Mouse (Mus musculus) megakaryocyte, embryonic 14.5 days (primary cell): Measurements from ENCODE around the gene Fam45a. TPM values are rescaled to one million over a fixed set of nuclear protein-coding genes. Genes with fewer than 3 reads are reported as not detected.
"Not testable (repeated sequence)": the region's sequence is repeated elsewhere in the genome, so short reads cannot be mapped to it uniquely, and the experiment has no call there.

Experiments
- H3K27me3 ChIP-seq: replicated peaks from 2 replicates; pipeline ENCODE3; 2012; ENCODE audit warnings: inconsistent platforms
- H3K36me3 ChIP-seq: replicated peaks from 2 replicates; pipeline ENCODE3; 2012; ENCODE audit warnings: low read length, inconsistent platforms, mixed read lengths
- H3K4me1 ChIP-seq: 2 replicates; pipeline ENCODE4 v1.6.1; 2012; ENCODE audit warnings: inconsistent platforms
- H3K4me3 ChIP-seq: replicated peaks from 2 replicates; pipeline ENCODE3; 2012; ENCODE audit warnings: moderate library complexity, mild to moderate bottlenecking, inconsistent platforms
- H3K9me3 ChIP-seq: 2 replicates; pipeline ENCODE4 v1.6.1; 2012; ENCODE audit warnings: inconsistent platforms
- FLI1 ChIP-seq: IDR thresholded peaks from 2 replicates; pipeline ENCODE4 v1.6.1; 2012; ENCODE audit warnings: low read length, inconsistent platforms, mixed read lengths
- GATA1 ChIP-seq: IDR thresholded peaks from 3 replicates; pipeline ENCODE4 v1.6.1; 2012; ENCODE audit warnings: mixed read lengths, low read length, inconsistent platforms, borderline replicate concordance
- polyA plus RNA-seq: library from polyadenylated mRNA; stranded (reverse); fragments of >175 nt; gene quantifications from 2 replicates; pipeline ENCODE4 v1.2.3, GENCODE M21; 2012; ENCODE audit warnings: low replicate concordance; ENCODE audit not compliant: insufficient read depth

Gene Fam45a
- polyA plus RNA-seq, 1 experiment: 8.6 TPM

DNA sequence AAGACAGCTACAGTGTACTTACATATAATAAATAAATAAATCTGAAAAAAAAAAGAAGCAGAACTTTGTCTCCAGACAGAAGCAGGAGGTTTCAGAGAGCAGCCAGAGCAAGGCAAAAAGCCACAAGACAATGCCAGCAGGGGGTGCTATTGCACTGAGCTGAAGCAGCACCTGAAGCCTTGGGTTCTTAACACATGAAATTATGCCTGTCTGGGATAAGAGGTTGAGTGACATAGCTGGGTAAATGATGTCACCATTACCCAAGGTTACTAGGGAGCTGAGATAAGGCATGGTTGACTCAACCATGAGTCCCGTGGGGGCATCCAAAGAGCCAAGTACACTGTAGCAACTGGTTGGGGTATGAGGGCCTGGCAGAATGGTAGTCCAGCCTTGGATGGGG is 26.4 kb downstream of the Fam45a start:
- Histone ChIP-seq H3K4me3 (no peak overlapping the region), H3K4me1 (peaks cover 10% of the 10 kb centered on the region), H3K9me3 (no peaks in the 10 kb centered on the region), H3K36me3 (peaks cover 94% of the 10 kb centered on the region), H3K27me3 (no peaks in the 10 kb centered on the region)
- TF ChIP-seq GATA1: no peak
- TF ChIP-seq FLI1: no peak

DNA sequence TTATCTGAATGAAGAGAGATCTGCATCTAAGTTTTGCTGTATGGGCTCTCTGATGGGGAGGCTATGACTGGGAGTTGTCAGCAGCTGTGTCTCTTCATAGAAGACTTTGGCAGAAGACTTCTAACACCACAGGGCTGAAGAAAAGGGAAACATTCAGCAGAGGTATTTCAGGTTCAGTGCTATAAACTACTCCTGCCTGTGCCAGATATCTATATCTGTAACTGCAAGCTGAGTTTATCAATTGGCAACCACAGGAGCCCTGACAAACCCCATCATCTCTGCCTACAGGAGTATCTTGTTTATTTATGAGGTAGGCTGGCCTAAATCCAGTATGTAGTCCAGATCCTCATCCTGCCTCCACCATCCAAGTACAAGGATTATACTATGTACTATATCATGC is 31.9 kb downstream of the Fam45a start:
- Histone ChIP-seq H3K4me1 (peaks cover 6% of the 10 kb centered on the region; the same call in 1 of the 2 replicates), H3K36me3 (peaks cover 92% of the 10 kb centered on the region), H3K9me3 (peaks cover 5% of the 10 kb centered on the region; the same call in 1 of the 2 replicates), H3K4me3 (no peak overlapping the region), H3K27me3 (no peaks in the 10 kb centered on the region)
- TF ChIP-seq GATA1: no peak
- no peak for TF ChIP-seq FLI1

DNA sequence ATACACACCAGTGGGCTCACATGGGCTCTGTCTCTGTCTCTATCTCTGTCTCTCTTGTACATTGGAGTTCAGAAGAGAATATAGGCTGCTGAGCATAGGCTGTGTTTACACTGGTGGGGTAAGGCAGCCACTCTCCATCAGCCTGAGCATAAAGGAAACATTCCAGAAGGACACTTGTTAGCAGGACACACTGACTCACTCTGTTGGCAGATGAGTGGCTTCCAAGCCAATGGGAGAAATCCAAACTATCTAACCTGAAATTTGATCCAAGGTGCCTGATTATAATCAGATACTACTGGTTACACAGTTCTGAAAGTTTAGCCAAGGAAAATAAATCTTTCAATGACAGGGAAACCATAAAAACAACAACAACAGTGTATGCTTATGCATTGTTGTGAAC is 34.3 kb downstream of the Fam45a start:
- no peaks in the 10 kb centered on the region for H3K4me1 ChIP-seq
- H3K4me3 ChIP-seq: no peak overlapping the region
- peaks cover 83% of the 10 kb centered on the region for H3K36me3 ChIP-seq
- no peaks in the 10 kb centered on the region for H3K27me3 ChIP-seq
- peaks cover 5% of the 10 kb centered on the region; the same call in 1 of the 2 replicates for H3K9me3 ChIP-seq
- no peak for TF ChIP-seq GATA1
- no peak for TF ChIP-seq FLI1

DNA sequence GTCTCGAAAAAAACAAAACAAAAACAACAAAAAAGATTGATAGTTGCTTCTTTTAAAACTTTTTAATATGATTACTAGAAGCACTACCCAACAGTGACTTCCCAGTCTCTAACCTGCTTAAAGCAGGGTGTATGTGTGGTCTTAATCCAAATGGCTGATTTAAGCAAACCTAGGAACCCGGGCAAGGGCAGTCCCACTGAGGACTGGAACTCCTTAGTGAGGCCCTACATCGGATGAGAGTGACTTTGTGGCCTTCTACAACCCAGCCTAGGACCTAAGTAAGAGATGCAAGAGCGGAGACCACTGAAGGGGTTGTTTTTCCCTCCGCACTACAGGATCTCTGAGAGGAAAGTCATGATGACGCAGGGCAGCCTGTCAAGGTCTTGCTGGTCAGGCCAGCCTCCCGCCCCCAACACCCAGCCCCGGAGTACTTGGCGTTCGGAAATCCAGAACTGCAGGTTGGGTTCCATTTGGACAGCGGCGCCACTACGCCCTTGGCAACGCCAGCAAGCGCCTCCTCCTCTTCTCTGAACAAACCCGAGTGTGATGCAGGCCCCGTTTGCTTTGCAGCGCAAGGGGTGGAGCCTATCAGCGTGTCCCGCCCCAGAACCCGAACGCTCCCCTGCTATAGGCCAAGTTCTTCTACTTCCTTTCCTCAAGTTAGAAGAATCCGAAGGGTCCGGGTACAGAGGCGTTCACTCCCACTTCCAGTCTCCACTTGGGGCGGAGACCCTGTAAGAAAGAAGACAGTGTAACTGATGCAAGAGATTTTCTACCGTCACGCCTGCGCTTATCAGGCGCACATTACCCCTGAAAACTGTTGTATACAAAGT is 49.7 kb downstream of the Fam45a start, which contains the start of gene Sfxn4:
Gene Sfxn4, minus strand, starts transcription at position 612 of the 833 bp plus-strand sequence.
- Histone ChIP-seq H3K27me3 (no peaks in the 10 kb centered on the region), H3K4me3 (peak within 1 kb of the TSS; percentile 91), H3K4me1 (peaks cover 13% of the 10 kb centered on the region; the same call in 1 of the 2 replicates), H3K9me3 (no peaks in the 10 kb centered on the region), H3K36me3 (peaks cover 56% of the 10 kb centered on the region)
- TF ChIP-seq GATA1 (no peak), FLI1 (no peak)

DNA sequence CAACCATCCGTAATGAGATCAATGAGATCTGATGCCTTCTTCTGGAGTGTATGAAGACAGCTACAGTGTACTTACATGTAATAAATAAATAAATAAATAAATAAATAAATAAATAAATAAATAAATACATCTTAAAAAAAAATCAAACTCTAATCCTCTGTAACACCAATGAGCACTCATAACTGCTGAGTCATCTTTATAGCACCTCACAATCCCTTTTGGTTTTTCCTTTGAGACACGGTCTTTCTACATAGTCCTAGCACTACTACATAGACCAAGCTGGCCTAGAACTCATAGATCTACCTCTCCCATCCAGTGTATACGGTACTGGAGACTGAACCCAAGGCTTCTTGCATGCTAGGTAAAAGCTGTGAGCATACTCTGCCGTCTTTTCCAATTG is 54.8 kb downstream of the Fam45a start:
- H3K27me3 ChIP-seq, H3K4me3 ChIP-seq, H3K9me3 ChIP-seq: not testable (repeated sequence)
- peaks cover 75% of the 10 kb centered on the region for H3K36me3 ChIP-seq
- peaks cover 14% of the 10 kb centered on the region; the same call in 1 of the 2 replicates for H3K4me1 ChIP-seq

DNA sequence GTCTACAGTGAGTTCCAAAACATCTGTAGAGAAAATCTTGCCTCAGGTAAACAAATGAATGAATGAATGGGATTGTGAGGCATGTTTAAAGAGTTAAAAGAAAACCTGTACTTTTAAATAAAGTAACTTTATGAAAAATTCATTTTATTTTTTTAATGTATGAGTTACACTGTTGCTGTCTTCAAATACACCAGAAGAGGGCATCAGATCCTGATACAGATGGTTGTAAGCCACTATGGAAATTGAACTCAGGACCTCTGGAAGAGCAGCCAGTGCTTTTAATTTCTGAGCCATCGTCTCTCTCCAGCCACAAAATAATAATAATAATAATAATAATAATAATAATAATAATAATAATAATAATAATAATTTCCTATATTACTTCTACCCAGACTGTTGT is 59.1 kb downstream of the Fam45a start:
- TF ChIP-seq GATA1: no peak
- TF ChIP-seq FLI1: no peak
- no peaks in the 10 kb centered on the region for H3K27me3 ChIP-seq
- H3K9me3 ChIP-seq: no peaks in the 10 kb centered on the region
- H3K4me1 ChIP-seq: peaks cover 35% of the 10 kb centered on the region
- no peak overlapping the region for H3K4me3 ChIP-seq
- H3K36me3 ChIP-seq: peaks cover 65% of the 10 kb centered on the region

DNA sequence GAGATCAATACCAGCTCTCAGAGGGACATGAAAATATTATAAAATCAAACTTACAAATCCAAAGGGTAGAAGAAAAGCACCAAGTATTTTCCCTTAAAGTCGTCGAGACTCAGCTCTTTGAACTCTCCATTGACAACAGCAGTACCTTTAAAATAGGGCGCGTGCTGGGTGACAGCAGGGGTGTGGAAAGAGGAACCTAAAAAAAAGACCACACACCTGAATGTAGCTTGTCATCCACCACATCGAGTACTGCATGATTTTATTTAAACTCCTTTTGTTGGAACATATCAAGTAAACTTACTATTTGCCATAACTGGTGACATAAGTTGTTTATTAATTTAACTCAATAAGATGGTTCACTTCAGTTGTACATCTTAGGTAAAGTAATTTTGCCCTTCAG is 60.0 kb downstream of the Fam45a start:
- no peaks in the 10 kb centered on the region for H3K9me3 ChIP-seq
- H3K4me3 ChIP-seq: no peak overlapping the region
- H3K4me1 ChIP-seq: peaks cover 35% of the 10 kb centered on the region
- peaks cover 59% of the 10 kb centered on the region for H3K36me3 ChIP-seq
- no peak for TF ChIP-seq GATA1
- H3K27me3 ChIP-seq: no peaks in the 10 kb centered on the region

DNA sequence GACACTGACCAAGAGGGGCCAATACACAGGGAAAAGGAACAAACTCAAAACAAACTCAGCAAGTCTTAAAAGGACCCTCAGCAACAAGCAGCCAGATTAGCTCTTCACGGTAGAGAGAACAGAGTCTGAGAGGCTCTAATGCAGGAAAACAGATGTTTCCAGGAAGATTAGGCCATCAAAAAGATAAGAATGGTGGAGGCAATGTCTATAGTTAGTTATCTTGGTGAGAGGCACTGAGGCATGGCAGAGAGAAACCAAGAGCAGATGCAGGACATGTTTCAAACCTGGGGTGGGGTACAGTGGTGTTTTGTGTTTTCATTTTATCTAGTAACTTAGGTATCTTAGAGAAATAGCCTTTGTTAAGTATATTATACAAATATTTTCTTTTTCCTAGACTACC is 60.9 kb downstream of the Fam45a start:
- peaks cover 51% of the 10 kb centered on the region for H3K36me3 ChIP-seq
- H3K4me3 ChIP-seq: peak overlapping the region; percentile 54
- H3K27me3 ChIP-seq: no peaks in the 10 kb centered on the region
- peaks cover 35% of the 10 kb centered on the region for H3K4me1 ChIP-seq
- no peaks in the 10 kb centered on the region for H3K9me3 ChIP-seq
- TF ChIP-seq GATA1 (no peak), FLI1 (no peak)

DNA sequence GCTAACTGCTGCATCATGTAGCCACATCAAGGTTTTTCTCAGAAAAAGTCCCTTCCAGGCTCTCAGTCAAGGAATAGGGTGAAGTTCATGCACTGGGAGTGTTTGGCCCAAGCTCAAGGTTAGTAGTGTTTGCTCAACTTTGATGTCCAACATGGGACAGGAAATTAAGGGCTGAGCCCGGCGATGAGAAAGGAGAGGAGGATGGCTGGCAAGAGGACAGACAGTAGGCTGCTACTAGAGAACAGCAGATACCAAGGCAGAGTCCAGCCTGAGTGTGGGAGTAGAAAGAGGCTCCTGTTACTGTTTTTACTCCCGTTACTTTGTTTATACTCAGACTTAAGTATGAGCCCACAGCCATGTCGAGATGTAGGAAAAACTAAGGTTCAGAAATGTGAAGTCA is 62.1 kb downstream of the Fam45a start:
- H3K4me1 ChIP-seq: peaks cover 35% of the 10 kb centered on the region
- no peaks in the 10 kb centered on the region for H3K27me3 ChIP-seq
- H3K4me3 ChIP-seq: peak overlapping the region; percentile 97
- TF ChIP-seq GATA1: no peak
- no peak for TF ChIP-seq FLI1
- H3K9me3 ChIP-seq: no peaks in the 10 kb centered on the region
- peaks cover 43% of the 10 kb centered on the region for H3K36me3 ChIP-seq

DNA sequence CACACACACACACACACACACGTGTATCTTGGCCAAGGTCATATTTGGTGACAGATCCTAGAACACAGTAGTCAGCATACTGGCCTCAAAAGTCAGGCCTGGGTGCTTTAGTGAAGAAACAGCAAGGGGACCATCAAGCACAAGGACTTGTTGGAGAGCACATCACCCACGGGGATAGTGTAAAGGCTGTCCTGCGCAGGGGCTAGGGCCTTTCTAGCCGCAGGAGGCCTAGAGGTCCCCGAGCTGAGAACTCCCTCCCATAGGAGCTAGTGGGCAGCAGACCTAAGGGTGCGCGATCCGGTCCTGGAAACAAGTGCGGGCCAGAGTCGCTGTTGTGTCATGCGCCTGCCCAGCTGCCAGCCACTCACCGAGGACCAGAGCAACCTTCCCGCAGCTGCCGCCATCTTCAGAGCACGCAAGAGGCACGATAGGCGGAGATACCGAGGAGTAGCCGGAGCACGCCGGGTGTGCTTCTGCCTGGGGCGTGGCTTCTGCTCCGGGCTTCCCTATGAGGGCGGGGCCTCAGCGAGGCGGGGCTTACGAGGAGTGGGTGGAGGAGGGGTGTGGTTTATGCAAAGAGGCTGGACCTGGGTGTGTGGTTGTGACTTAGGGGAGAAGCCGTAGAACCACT is 62.8 kb downstream of the Fam45a start, which contains the start of gene Prdx3:
Gene Prdx3, minus strand, starts transcription at position 493 of the 631 bp plus-strand sequence.
- H3K9me3 ChIP-seq: no peaks in the 10 kb centered on the region
- peak within 1 kb of the TSS; percentile 97 for H3K4me3 ChIP-seq
- H3K4me1 ChIP-seq: peaks cover 34% of the 10 kb centered on the region
- TF ChIP-seq GATA1: no peak
- no peak for TF ChIP-seq FLI1
- peaks cover 36% of the 10 kb centered on the region for H3K36me3 ChIP-seq
- no peaks in the 10 kb centered on the region for H3K27me3 ChIP-seq

DNA sequence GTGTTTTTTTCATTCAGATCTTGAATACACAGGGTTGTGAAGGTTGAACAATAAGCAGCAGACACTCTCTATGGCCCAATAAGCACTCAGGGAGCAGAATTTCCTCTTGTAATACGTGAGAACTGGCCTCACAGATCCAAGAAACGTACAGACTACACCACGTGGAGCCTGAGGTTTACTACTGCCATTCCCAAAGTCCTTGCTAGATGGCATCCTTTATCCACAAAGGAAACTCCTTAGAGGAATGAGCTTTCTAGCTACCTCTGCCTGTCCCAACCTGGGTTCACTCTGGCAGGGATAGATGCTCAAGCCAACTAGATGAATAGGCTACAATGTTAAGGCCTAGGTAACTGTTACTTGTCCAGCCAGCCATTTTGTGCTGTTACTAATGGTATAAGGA is 71.7 kb downstream of the Fam45a start:
- Histone ChIP-seq H3K4me1 (peaks cover 17% of the 10 kb centered on the region), H3K4me3 (no peak overlapping the region), H3K27me3 (no peaks in the 10 kb centered on the region), H3K36me3 (no peaks in the 10 kb centered on the region), H3K9me3 (no peaks in the 10 kb centered on the region)
- TF ChIP-seq GATA1: no peak
- TF ChIP-seq FLI1: no peak

Other genes with a start within 250 kb of the Fam45a start
- gene Cacul1, start 230.6 kb upstream of the Fam45a start, polyA plus RNA-seq: 14.5 and 26.8 TPM in 2 replicates
- 0.69 and 0.83 TPM in 2 replicates for gene Nanos1, start 55.6 kb upstream of the Fam45a start, polyA plus RNA-seq
- 5.7 and 38.4 TPM in 2 replicates for gene Eif3a, start 20.9 kb upstream of the Fam45a start, polyA plus RNA-seq
- gene Sfxn4, start 49.9 kb downstream of the Fam45a start, polyA plus RNA-seq: not detected in 2 replicates
- gene Prdx3, start 63.0 kb downstream of the Fam45a start, polyA plus RNA-seq: 7.1 and 9.4 TPM in 2 replicates
- gene Grk5, start 78.2 kb downstream of the Fam45a start, polyA plus RNA-seq: 0.25 and 5.0 TPM in 2 replicates